In genomic region chr9:63632924-63633323, GRCm38 (mm10) we compare ENCODE assay signal across 13 mouse cellular contexts. TPM values are rescaled to one million over a fixed set of nuclear protein-coding genes. Genes with fewer than 3 reads are reported as not detected.
DNase-seq lines count a peak whose midpoint lies in the region; ATAC-seq and TF ChIP-seq lines count a peak whose summit lies in the region.
"Had no signal": no experiment of that assay in that cellular context is flagged by ENCODE, and none has a peak within 500 bp of the region (broad histone marks: within the 10 kb centered on the region; RNA-seq: fewer than 3 reads in every experiment).

No protein-coding gene starts in this region.

- H3K36me3 ChIP-seq in forebrain, embryonic 10.5 days (replicated peaks), result peaks cover 64% of the 10 kb centered on the region
- H3K36me3 ChIP-seq in forebrain, embryonic 15.5 days, result peaks cover 9% of the 10 kb centered on the region; the same call in 1 of the 2 replicates
- peaks cover 18% of the 10 kb centered on the region for H3K36me3 ChIP-seq in lung, embryonic 14.5 days (ENCODE audit: insufficient read depth)
- no peaks in the 10 kb centered on the region for H3K36me3 ChIP-seq in stomach, embryonic 15.5 days

- peak; percentile 27; the same call in 1 of the 2 replicates for TF ChIP-seq CTCF in lung, embryonic 14.5 days (IDR thresholded peaks at IDR 0.05; ENCODE audit: low read depth)
- no peak for TF ChIP-seq CTCF in lung, adult 2 months (IDR thresholded peaks at IDR 0.05; ENCODE audit: insufficient read depth, low read length)

- WGBS in forebrain, embryonic 10.5 days, result 56% methylated on average over 11 of the region's 11 CpGs
- 18% methylated on average over 11 of the region's 11 CpGs for WGBS in forebrain, embryonic 15.5 days
- WGBS in lung, embryonic 14.5 days, result 45% methylated on average over 11 of the region's 11 CpGs
- WGBS in lung, adult 2 months, result 50% methylated on average over 11 of the region's 11 CpGs
- WGBS in stomach, embryonic 15.5 days, result 46% methylated on average over 11 of the region's 11 CpGs

- TF ChIP-seq POLR2A in lung, adult 2 months (IDR thresholded peaks at IDR 0.05; ENCODE audit: borderline replicate concordance, extremely low read depth, low read depth, low read length), result no peak

- ATAC-seq in forebrain, embryonic 15.5 days (replicated peaks), result no peak
- ATAC-seq in lung, embryonic 14.5 days (ENCODE audit: insufficient read depth), result no peak
- ATAC-seq in stomach, embryonic 15.5 days (ENCODE audit: insufficient read depth, low FRiP score, low read depth), result no peak
- no peak for ATAC-seq in inflammation-experienced regulatory T-cells, adult 6 months

- intact Hi-C loops in left cerebral cortex, postnatal 36 days (cut with DNase I), result loop anchor here (5.0 kb wide), 1 partner anchor 209 kb away; no protein-coding TSS in a partner anchor

- no peak overlapping the region for H3K4me3 ChIP-seq in forebrain, embryonic 10.5 days
- no peak overlapping the region for H3K4me3 ChIP-seq in forebrain, embryonic 15.5 days
- no peak overlapping the region for H3K4me3 ChIP-seq in lung, embryonic 14.5 days (ENCODE audit: low read depth, low read length)
- H3K4me3 ChIP-seq in lung, adult 2 months (replicated peaks; ENCODE audit: extremely low read depth, low read depth, low read length), result no peak overlapping the region
- no peak overlapping the region for H3K4me3 ChIP-seq in stomach, embryonic 15.5 days (replicated peaks)
- H3K4me3 ChIP-seq: liver, embryonic 15.5 days; neural tube, embryonic 12.5 days had no signal

- peak overlapping the region; percentile 44; the same call in 1 of the 2 replicates for H3K27ac ChIP-seq in forebrain, embryonic 10.5 days
- no peak overlapping the region for H3K27ac ChIP-seq in forebrain, embryonic 15.5 days (replicated peaks)
- peak overlapping the region; percentile 65 for H3K27ac ChIP-seq in lung, embryonic 14.5 days (ENCODE audit: low read depth)
- peak overlapping the region; percentile 35; the same call in 1 of the 2 replicates for H3K27ac ChIP-seq in stomach, embryonic 15.5 days
- H3K27ac ChIP-seq: liver, embryonic 15.5 days; neural tube, embryonic 12.5 days had no signal

- no peak for DNase-seq in forebrain, embryonic 10.5 days (ENCODE audit: extremely low spot score, low spot score)
- peak; percentile 69 for DNase-seq in lung, embryonic 14.5 days
- no peak for DNase-seq in lung, adult 2 months
- DNase-seq in left cerebral cortex, postnatal 36 days (ENCODE audit: low spot score in 2 of 2), result peak; percentile 74 to 77
- no peak for DNase-seq in kidney, adult 9 months
- DNase-seq: kidney, postnatal 4 days had no signal

- no peak overlapping the region for H3K4me2 ChIP-seq in forebrain, embryonic 15.5 days (replicated peaks)
- H3K4me2 ChIP-seq in lung, embryonic 14.5 days, result peak overlapping the region; percentile 25; the same call in 1 of the 2 replicates
- H3K4me2 ChIP-seq in stomach, embryonic 15.5 days, result no peak overlapping the region
- H3K4me2 ChIP-seq: liver, embryonic 15.5 days; neural tube, embryonic 12.5 days had no signal

- no peaks in the 10 kb centered on the region for H3K9me3 ChIP-seq in forebrain, embryonic 10.5 days
- H3K9me3 ChIP-seq in forebrain, embryonic 15.5 days, result no peaks in the 10 kb centered on the region
- H3K9me3 ChIP-seq in lung, embryonic 14.5 days (ENCODE audit: low read depth, low read length), result no peaks in the 10 kb centered on the region
- H3K9me3 ChIP-seq in stomach, embryonic 15.5 days, result no peaks in the 10 kb centered on the region
- H3K9me3 ChIP-seq: liver, embryonic 15.5 days; neural tube, embryonic 12.5 days had no signal

- peaks cover 28% of the 10 kb centered on the region for H3K4me1 ChIP-seq in forebrain, embryonic 10.5 days
- H3K4me1 ChIP-seq in forebrain, embryonic 15.5 days, result peaks cover 13% of the 10 kb centered on the region
- 0 out of 2 replicates have a peak, but pooled peaks cover 6% of the 10 kb centered on the region for H3K4me1 ChIP-seq in lung, embryonic 14.5 days (ENCODE audit: insufficient read depth)
- no peaks in the 10 kb centered on the region for H3K4me1 ChIP-seq in lung, adult 2 months (ENCODE audit: control insufficient read depth, insufficient read depth, low read length)
- H3K4me1 ChIP-seq in stomach, embryonic 15.5 days, result peaks cover 7% of the 10 kb centered on the region; the same call in 1 of the 2 replicates
- H3K4me1 ChIP-seq: liver, embryonic 15.5 days had no signal

- no peaks in the 10 kb centered on the region for H3K27me3 ChIP-seq in forebrain, embryonic 10.5 days (ENCODE audit: poor library complexity, severe bottlenecking)
- no peaks in the 10 kb centered on the region for H3K27me3 ChIP-seq in forebrain, embryonic 15.5 days
- no peaks in the 10 kb centered on the region for H3K27me3 ChIP-seq in lung, embryonic 14.5 days (ENCODE audit: insufficient read depth, low read length)
- H3K27me3 ChIP-seq in stomach, embryonic 15.5 days (replicated peaks), result no peaks in the 10 kb centered on the region
- H3K27me3 ChIP-seq: liver, embryonic 15.5 days; neural tube, embryonic 12.5 days had no signal

- no peak overlapping the region for H3K9ac ChIP-seq in forebrain, embryonic 15.5 days (replicated peaks)
- H3K9ac ChIP-seq in lung, embryonic 14.5 days, result no peak overlapping the region
- H3K9ac ChIP-seq in stomach, embryonic 15.5 days, result no peak overlapping the region
- H3K9ac ChIP-seq: liver, embryonic 15.5 days; neural tube, embryonic 12.5 days had no signal

RNA-seq across cellular contexts. Expression of gene Aagab, which starts 30.5 kb away (rescaled TPM):
- 53.9 and 54.5 TPM in 2 replicates for polyA plus RNA-seq in forebrain, embryonic 10.5 days (2016; fragmentation: Nextera tagmentation; extraction: Ambion mirVana)
- polyA plus RNA-seq in forebrain, embryonic 15.5 days (2015; fragmentation: Nextera tagmentation; extraction: Ambion mirVana), result 52.3 and 56.6 TPM in 2 replicates
- polyA plus RNA-seq in lung, embryonic 14.5 days (2014; fragmentation: Nextera tagmentation; extraction: Ambion mirVana), result 27.3 and 29.1 TPM in 2 replicates
- polyA plus RNA-seq in lung, adult 2 months (2012; rRNA removed), result 9.5 and 10.9 TPM in 2 replicates
- total RNA-seq in left cerebral cortex, postnatal 36 days (2021), result 10 to 100 TPM; 44.8 to 51.7 TPM
- 29.1 and 29.6 TPM in 2 replicates for polyA plus RNA-seq in stomach, embryonic 15.5 days (2015; fragmentation: Nextera tagmentation; extraction: Ambion mirVana)
- 10 to 100 TPM; 31.0 to 49.0 (median 47.8) TPM for polyA plus RNA-seq in inflammation-experienced regulatory T-cells, adult 6 months (2017; shearing (Covaris generic))

RNA-seq across cellular contexts. Expression of gene Iqch, which starts 30.6 kb away (rescaled TPM):
- polyA plus RNA-seq in forebrain, embryonic 10.5 days (2016; fragmentation: Nextera tagmentation; extraction: Ambion mirVana), result 0.04 and 0.14 TPM in 2 replicates
- 0.13 and 0.15 TPM in 2 replicates for polyA plus RNA-seq in forebrain, embryonic 15.5 days (2015; fragmentation: Nextera tagmentation; extraction: Ambion mirVana)
- polyA plus RNA-seq in lung, embryonic 14.5 days (2014; fragmentation: Nextera tagmentation; extraction: Ambion mirVana), result 0.05 and 0.08 TPM in 2 replicates
- 0.07 and 0.11 TPM in 2 replicates for polyA plus RNA-seq in lung, adult 2 months (2012; rRNA removed)
- total RNA-seq in left cerebral cortex, postnatal 36 days (2021), result under 1 TPM in 1 of 2 experiments, not detected in 1; 0.14 TPM
- 0.10 and 0.12 TPM in 2 replicates for polyA plus RNA-seq in stomach, embryonic 15.5 days (2015; fragmentation: Nextera tagmentation; extraction: Ambion mirVana)
- not detected for polyA plus RNA-seq in inflammation-experienced regulatory T-cells, adult 6 months (2017; shearing (Covaris generic))
- total RNA-seq: MEL had no signal
- polyA plus RNA-seq: liver, embryonic 15.5 days; spleen, adult 2 months had no signal

Comparison
In these comparisons a context has a peak if more than half of its experiments do, and no peak if none do; other contexts are left out.
1. DNase-seq: peak in lung, embryonic 14.5 days (single experiment) and left cerebral cortex, postnatal 36 days (2 of 2); none in forebrain, embryonic 10.5 days (single experiment), lung, adult 2 months (single experiment) and kidney, adult 9 months (single experiment).